Mouse (Mus musculus) kidney, adult 9 months (tissue): ENCODE measurements around the gene Sdcbp2.

ENCODE experiments used
- DNase-seq: peaks from one replicate; pipeline ENCODE4 v3.0.0; 2022

Gene Sdcbp2

DNA sequence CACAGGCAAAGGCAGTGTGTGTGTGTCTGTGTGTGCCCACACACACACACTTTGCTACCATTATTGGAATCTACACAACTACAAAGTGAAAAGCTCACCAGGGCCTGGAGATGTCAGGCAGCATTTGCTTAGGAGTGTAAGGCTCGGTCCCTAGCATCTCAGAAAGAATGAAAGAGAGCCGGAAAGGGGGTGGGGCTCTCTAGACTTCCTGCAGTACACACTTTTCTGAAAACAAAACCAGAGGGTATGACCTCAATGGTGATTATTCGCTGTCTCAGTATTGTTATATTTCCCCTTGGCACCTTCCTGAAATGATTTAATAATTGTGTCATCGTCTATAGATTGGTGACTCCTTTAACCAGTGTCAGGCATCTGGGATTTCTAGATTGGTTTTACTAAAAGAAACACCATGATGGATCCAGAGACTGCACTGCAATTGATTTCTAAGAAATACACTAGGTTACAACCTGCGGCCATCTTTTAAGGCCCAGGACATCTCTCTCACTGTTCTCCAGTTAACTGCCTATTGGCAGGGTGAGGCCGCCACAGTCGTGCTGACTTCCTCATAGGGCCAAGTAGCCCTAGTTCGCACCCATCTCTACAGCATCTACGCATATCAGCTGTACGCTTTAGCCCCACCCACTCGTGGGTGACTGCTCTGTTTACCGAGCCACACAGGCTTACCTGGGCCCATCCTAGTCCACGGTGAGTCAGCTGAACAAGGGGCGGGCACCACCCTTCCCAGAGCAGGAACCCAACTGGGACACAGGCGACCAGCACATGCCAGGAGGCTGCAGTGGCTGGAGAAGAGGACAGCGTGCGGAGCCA lies at the start of gene Sdcbp2:
Gene Sdcbp2 (plus strand): TSS at position 750 of the 828 bp plus-strand sequence.
- no peak for DNase-seq

GRCm38 (mm10) chr2:151524324-151525041 lies 47.9 kb upstream of the Sdcbp2 start:
- DNase-seq = no peak

GRCm38 (mm10) chr2:151525520-151525919 lies 46.9 kb upstream of the Sdcbp2 start:
- no peak for DNase-seq

- no peak for DNase-seq
Measured at GRCm38 (mm10) chr2:151528066-151528465, 44.4 kb upstream of the Sdcbp2 start.

- no peak for DNase-seq
Measured at GRCm38 (mm10) chr2:151529169-151529568, 43.3 kb upstream of the Sdcbp2 start.

- no peak for DNase-seq
Measured at GRCm38 (mm10) chr2:151530378-151531230, 41.8 kb upstream of the Sdcbp2 start.

GRCm38 (mm10) chr2:151533632-151534031 lies 38.8 kb upstream of the Sdcbp2 start:
- DNase-seq = no peak

DNA sequence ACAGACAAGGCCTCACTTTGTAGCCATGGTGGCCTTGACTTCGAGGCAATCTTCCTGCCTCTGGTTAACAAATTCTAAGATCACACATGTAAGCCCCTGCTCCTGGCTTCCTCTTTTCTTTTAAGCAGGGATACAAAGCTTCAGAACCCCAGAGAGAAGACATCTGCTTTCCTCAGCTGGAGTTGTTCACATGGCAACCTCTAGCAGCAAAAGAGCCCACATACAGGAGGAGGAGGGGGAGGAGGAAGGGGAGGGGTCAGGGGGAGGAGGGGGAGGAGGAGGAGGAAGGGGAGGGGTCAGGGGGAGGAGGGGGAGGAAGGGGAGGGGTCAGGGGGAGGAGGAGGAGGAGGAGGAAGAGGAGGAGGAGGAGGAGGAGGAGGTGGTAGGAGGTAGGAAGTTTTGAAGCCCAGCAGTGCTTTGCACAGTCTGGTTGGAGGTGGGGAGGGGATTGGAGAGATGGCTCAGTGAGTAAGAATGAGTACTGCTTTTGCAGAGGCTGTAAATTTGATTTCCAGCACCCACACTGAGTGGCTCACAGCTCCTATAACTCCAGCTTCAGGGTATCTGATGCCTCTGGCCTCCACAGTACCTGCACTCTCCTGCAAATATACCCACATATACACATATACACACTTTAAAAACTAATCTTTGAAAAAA lies 36.3 kb upstream of the Sdcbp2 start:
- DNase-seq = no peak

- peak; percentile 48 for DNase-seq
Measured at GRCm38 (mm10) chr2:151536618-151536974, 35.8 kb upstream of the Sdcbp2 start.

GRCm38 (mm10) chr2:151538646-151539045 lies 33.8 kb upstream of the Sdcbp2 start:
- no peak for DNase-seq

DNA sequence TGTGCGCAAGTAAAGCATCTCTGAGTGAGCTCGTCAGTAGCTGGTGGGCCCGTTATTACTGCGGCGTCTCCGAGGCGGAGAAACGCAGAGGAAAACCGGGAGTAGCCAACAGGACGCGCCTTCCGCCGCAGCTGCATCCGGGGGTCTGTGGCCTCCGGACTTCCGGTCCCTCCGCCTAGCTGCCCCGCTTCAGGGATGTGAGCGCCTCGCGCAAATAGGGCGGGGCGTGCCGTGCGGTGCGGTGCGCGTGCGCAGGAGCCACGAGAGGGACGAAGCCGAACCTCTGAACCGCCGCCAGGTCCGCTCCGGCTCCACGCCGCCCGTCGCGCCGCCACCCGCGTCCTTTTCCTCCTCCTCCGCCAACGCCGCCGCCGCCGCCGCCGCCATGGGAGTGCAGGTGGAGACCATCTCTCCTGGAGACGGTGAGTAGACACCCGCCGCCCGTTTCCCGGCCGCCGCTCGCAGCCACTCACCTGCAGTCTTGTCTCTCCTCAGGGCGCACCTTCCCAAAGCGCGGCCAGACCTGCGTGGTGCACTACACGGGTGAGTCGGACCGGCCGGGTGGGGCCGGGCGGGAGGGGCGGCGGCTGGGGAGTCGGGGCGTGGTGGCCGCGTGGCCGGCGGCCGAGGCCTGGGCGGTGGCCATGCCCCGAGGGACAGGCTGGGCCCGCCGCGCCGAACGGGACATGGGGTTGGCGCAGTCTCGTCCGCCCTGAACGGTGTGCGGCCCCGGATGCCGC lies 29.9 kb upstream of the Sdcbp2 start, which contains the start of gene Fkbp1a:
Gene Fkbp1a (plus strand): TSS at position 161 of the 740 bp plus-strand sequence.
- DNase-seq = peak; percentile 97

DNA sequence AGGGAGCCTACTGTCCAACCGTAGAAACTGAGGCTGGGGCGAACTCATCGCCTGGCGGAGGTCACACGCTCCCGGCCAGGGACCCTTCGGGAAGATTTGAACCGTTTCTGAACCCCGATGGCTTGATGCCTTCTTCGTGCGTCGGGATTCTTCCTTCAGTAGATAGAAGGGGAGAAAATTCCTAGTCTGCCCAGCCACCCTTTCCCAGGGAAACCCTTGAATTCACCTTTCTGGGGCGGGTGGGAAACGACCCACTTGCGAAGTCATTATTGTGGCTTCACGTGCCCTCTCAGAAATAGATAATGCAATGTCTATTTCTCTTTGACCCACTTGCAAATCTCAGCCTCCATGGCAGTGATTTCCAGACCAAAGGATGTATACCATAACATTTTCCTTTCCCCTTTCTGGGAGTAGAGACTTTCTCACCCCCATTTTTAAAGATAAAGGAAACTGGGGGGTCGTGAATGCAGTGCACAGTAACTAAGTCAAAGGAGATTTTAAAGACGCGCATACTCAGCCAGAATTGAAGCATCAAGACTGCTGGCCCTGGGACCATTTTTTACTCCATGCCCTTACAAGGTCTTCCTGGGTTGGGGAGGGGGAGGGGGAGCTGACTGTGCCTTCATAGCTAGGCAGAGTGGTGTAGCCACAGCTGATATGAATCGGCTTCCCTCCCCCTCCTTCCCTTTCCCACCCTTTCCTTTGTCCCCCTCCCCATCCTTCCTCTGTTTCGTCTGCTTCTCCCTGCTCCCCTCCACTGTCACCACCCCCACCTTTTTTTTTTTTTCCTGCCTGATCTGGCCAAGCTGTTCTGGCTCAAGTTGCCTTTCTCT lies 29.1 kb upstream of the Sdcbp2 start:
- DNase-seq = peak; percentile 45

DNA sequence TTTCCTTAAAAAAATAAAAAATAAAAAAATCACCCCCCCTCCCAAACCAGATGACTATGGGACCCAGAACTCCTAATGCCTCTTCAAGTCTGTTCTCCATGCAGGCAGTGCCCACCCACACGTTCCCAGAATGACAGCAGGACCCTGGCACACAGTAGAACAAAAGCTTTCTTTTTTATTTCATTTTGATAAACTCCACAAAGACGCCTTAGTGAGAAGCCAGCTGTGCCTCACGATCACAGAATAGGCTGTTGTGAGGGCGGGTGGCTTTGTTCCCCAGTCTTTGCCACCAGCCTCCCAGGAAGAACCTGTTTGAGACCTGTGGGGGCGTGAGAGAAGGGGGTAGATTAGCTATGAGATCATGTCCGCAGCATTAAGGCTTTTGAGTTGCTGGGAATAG lies 27.7 kb upstream of the Sdcbp2 start:
- no peak for DNase-seq

DNA sequence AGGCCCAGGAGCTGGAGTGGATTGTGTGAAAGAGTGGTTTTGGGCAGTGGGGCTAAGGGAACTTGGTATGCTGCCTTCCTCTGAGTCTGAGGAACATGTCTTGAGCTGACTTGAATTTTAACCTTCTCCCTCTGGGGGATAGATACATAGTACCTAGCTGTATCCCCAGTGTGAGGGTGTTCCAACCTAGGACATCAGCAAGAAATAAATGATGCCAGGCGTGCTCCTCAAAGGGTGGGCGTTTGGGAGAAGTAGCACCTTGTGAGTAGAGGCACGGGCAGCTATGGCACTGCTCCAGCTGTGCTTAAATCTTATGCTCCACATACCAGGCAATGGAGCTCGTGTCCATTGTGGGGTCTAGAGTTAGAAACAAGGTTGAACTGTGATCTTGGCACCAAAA lies 25.9 kb upstream of the Sdcbp2 start:
- no peak for DNase-seq

GRCm38 (mm10) chr2:151549615-151550121 lies 22.8 kb upstream of the Sdcbp2 start:
- no peak for DNase-seq

- peak; percentile 79 for DNase-seq
Measured at GRCm38 (mm10) chr2:151562930-151563921, 9.2 kb upstream of the Sdcbp2 start.

- no peak for DNase-seq
Measured at GRCm38 (mm10) chr2:151564006-151564405, 8.4 kb upstream of the Sdcbp2 start.

GRCm38 (mm10) chr2:151564986-151565385 lies 7.4 kb upstream of the Sdcbp2 start:
- no peak for DNase-seq

- no peak for DNase-seq
Measured at GRCm38 (mm10) chr2:151566856-151567255, 5.6 kb upstream of the Sdcbp2 start.
